Mouse (Mus musculus): ENCODE measurements around the gene Igfbp6. TPM values are rescaled to one million over a fixed set of nuclear protein-coding genes. Genes with fewer than 3 reads are reported as not detected.
A peak's percentile ranks its signal among the peaks of the same experiment; 100 is the strongest.

The Igfbp6 gene
- 30.6 and 39.5 TPM in 2 replicates for polyA plus RNA-seq (2015; fragmentation: Nextera tagmentation; extraction: Ambion mirVana)

DNA sequence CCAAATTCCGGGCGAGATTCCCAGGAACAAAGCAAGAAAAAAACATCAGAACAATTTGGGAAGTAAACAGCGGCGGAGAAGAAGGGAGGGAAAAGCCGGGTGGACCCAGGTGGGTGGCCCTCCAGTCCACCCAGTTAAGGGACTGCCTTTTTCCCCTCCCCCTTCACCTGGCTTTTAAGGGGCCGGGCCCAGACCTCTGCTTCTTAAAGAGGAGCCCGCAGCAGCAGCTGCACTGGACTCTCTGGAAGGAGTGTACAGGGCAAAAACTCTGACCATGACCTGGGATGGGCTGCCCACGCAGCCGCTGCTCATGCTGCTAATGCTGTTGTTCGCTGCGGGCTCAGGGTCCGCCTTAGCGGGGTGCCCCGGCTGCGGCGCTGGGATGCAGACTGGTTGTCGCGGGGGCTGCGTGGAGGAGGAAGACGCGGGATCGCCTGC is at the start of gene Igfbp6:
Igfbp6 (plus strand) TSS at position 89 of the 438 bp plus-strand sequence.
- Histone ChIP-seq H3K36me3 (ENCODE audit: control insufficient read depth, insufficient read depth, low read length) (no peaks in the 10 kb centered on the region), H3K4me2 (replicated peaks; ENCODE audit: low read depth) (peak within 1 kb of the TSS; percentile 34), H3K4me1 (replicated peaks; ENCODE audit: control insufficient read depth, insufficient read depth) (peaks cover 4% of the 10 kb centered on the region; the same call in 1 of the 2 replicates), H3K4me3 (ENCODE audit: low read depth, low read length) (peak within 1 kb of the TSS; percentile 19), H3K9ac (ENCODE audit: low read length) (peak within 1 kb of the TSS; percentile 18; the same call in 1 of the 2 replicates), H3K27me3 (ENCODE audit: control insufficient read depth, insufficient read depth, low read length) (no peaks in the 10 kb centered on the region), H3K9me3 (ENCODE audit: control insufficient read depth, low read length) (no peaks in the 10 kb centered on the region), H3K27ac (replicated peaks) (peak within 1 kb of the TSS; percentile 24; the same call in 1 of the 2 replicates)
- 20% methylated on average over 22 of the region's 22 CpGs for WGBS
- ATAC-seq (ENCODE audit: low FRiP score, low TSS enrichment) = peak; percentile 21; the same call in 1 of the 2 replicates
- TF ChIP-seq CTCF (IDR thresholded peaks at IDR 0.05; ENCODE audit: low read depth) (no peak), EP300 (optimal IDR thresholded peaks at IDR 0.05) (no peak)
- DNase-seq (ENCODE audit: low spot score) = no peak

DNA sequence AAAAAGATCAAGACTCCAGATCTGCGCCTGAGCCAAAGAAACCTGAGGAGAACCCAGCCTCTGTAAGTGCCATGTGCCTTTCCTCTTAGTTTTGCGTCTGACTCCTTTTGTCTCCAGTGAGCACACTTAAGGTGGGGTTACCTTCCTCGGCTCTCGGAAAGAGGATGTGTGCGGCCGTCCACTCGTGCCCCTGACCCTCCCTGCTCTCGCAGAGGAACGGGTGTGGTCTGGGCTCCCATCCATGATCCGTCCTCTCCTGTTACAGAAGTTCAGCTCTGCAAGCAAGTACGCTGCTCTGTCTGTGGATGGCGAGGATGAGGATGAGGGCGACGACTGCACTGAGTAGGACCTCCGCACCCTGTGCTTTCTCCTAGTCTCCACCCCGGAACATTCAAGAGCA is 49.2 kb upstream of the Igfbp6 start:
- H3K27me3 ChIP-seq (ENCODE audit: control insufficient read depth, insufficient read depth, low read length) = no peaks in the 10 kb centered on the region
- no peak for TF ChIP-seq EP300 (optimal IDR thresholded peaks at IDR 0.05)
- TF ChIP-seq CTCF (IDR thresholded peaks at IDR 0.05; ENCODE audit: low read depth) = no peak
- no peak overlapping the region for H3K27ac ChIP-seq (replicated peaks)
- no peak overlapping the region for H3K4me3 ChIP-seq (ENCODE audit: low read depth, low read length)
- ATAC-seq (ENCODE audit: low FRiP score, low TSS enrichment) (no peak), DNase-seq (ENCODE audit: low spot score) (no peak)
- H3K4me2 ChIP-seq (replicated peaks; ENCODE audit: low read depth) = no peak overlapping the region
- peaks cover 8% of the 10 kb centered on the region for H3K4me1 ChIP-seq (replicated peaks; ENCODE audit: control insufficient read depth, insufficient read depth)
- 72% methylated on average over 16 of the region's 16 CpGs for WGBS
- H3K9ac ChIP-seq (ENCODE audit: low read length) = no peak overlapping the region
- H3K9me3 ChIP-seq (ENCODE audit: control insufficient read depth, low read length) = no peaks in the 10 kb centered on the region
- H3K36me3 ChIP-seq (ENCODE audit: control insufficient read depth, insufficient read depth, low read length) = peaks cover 40% of the 10 kb centered on the region

DNA sequence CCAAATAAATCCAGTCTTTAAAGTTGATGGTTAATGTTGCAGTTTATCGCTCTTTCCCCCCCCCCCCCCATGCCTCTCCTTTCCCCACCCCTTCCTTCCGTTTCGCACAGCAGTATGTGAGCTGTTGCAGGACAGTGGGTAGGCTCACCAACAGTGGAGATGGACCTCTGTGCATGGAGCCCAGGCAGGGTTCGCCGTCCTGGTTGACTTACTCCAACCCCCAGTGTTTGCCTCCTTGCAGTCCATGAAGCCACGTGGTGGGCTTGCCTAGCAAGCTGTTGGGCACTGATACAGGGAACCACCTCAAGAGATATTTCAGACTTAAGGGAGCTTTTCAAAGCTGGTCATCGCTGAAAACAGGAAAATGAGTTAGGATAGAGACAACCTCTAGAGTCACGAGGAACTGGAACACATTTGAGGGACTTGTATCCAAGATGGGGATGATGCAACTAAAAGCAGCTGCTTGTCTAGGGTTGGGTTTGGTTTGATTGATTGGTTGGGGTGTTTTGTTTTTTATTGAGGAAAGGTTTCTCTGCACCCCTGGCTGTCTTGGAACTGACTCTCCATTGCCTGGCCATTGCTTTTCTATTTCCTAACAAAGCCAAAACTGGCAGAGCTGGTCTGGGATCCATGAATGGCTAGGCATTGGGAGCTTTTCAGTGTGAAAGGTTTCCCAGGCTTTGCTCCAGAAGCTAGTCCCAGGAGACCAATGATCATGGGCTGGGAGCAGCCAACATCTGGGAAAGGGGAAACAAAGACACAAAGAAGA is 46.8 kb upstream of the Igfbp6 start:
- H3K4me3 ChIP-seq (ENCODE audit: low read depth, low read length) = no peak overlapping the region
- no peak overlapping the region for H3K4me2 ChIP-seq (replicated peaks; ENCODE audit: low read depth)
- WGBS = 53% methylated on average over 8 of the region's 8 CpGs

DNA sequence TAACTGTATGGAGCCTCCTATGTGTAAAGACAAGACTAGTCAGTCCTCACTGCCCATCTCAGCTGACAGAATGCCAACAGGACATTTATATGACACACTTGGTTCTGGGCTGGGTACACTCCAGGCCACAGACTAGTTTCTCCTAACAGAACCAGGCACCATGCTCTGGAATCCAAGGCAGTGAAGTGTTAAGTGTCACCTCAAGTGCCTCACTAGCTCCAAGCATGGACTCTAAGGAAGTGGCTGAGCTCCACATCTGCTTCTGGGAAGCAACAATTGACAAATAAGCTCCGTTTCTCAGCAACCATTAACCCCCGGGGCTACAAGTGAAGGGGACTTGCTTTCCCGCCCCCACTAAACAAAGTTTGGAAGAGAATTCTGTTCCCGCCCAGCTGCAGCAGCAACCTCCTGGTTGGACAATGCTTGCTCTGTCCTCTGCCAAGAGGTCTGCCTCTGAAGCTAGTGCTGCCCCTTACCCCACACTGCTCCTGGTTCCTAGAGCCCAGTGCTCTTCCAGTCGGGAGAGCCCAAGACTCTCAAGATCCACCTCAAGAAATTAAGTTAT is 46.1 kb upstream of the Igfbp6 start:
- TF ChIP-seq CTCF (IDR thresholded peaks at IDR 0.05; ENCODE audit: low read depth) (no peak), EP300 (optimal IDR thresholded peaks at IDR 0.05) (no peak)
- Histone ChIP-seq H3K4me3 (ENCODE audit: low read depth, low read length) (no peak overlapping the region), H3K27ac (replicated peaks) (peak overlapping the region; percentile 69), H3K36me3 (ENCODE audit: control insufficient read depth, insufficient read depth, low read length) (peaks cover 21% of the 10 kb centered on the region), H3K9me3 (ENCODE audit: control insufficient read depth, low read length) (no peaks in the 10 kb centered on the region), H3K4me1 (replicated peaks; ENCODE audit: control insufficient read depth, insufficient read depth) (peaks cover 14% of the 10 kb centered on the region), H3K27me3 (ENCODE audit: control insufficient read depth, insufficient read depth, low read length) (no peaks in the 10 kb centered on the region), H3K9ac (ENCODE audit: low read length) (0 out of 2 replicates have a peak overlapping the region, but pooled peaks have one; percentile 35), H3K4me2 (replicated peaks; ENCODE audit: low read depth) (peak overlapping the region; percentile 6; the same call in 1 of the 2 replicates)
- 33% methylated on average over 5 of the region's 5 CpGs for WGBS
- DNase-seq (ENCODE audit: low spot score) (peak; percentile 20), ATAC-seq (ENCODE audit: low FRiP score, low TSS enrichment) (no peak)

More for the DNA sequence above, 46.8 kb upstream of the Igfbp6 start:
- no peaks in the 10 kb centered on the region for H3K9me3 ChIP-seq (ENCODE audit: control insufficient read depth, low read length)
- ATAC-seq (ENCODE audit: low FRiP score, low TSS enrichment) (no peak), DNase-seq (ENCODE audit: low spot score) (no peak)
- H3K36me3 ChIP-seq (ENCODE audit: control insufficient read depth, insufficient read depth, low read length) = peaks cover 28% of the 10 kb centered on the region
- no peak for TF ChIP-seq EP300 (optimal IDR thresholded peaks at IDR 0.05)
- TF ChIP-seq CTCF (IDR thresholded peaks at IDR 0.05; ENCODE audit: low read depth) = no peak
- H3K27ac ChIP-seq (replicated peaks) = peak overlapping the region; percentile 69
- no peak overlapping the region for H3K9ac ChIP-seq (ENCODE audit: low read length)
- H3K4me1 ChIP-seq (replicated peaks; ENCODE audit: control insufficient read depth, insufficient read depth) = peaks cover 14% of the 10 kb centered on the region
- H3K27me3 ChIP-seq (ENCODE audit: control insufficient read depth, insufficient read depth, low read length) = no peaks in the 10 kb centered on the region

DNA sequence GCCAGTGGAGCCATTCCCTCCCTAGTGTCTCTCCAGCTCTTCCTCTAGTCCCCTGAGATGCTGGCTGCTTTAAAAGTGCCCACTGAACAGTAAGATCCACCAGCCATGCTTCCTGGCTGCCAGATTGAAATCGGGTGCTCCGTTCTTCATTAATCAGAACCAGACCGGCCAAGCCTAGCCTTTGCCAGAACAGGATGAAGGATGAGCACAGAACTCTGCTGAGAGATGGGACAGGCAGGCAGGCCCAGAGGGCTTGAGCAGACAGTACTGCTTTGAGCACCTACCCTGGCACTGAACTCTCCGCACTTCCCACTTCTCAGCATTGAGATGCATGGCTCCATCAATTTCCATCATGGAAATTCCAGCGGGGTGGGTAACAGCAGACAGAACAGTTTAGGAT is 44.9 kb upstream of the Igfbp6 start:
- ATAC-seq (ENCODE audit: low FRiP score, low TSS enrichment) (no peak), DNase-seq (ENCODE audit: low spot score) (no peak)
- peak overlapping the region; percentile 62 for H3K4me3 ChIP-seq (ENCODE audit: low read depth, low read length)
- peaks cover 16% of the 10 kb centered on the region for H3K4me1 ChIP-seq (replicated peaks; ENCODE audit: control insufficient read depth, insufficient read depth)
- no peak overlapping the region; the same call in 1 of the 2 replicates for H3K27ac ChIP-seq (replicated peaks)
- peak overlapping the region; percentile 85 for H3K4me2 ChIP-seq (replicated peaks; ENCODE audit: low read depth)
- H3K9ac ChIP-seq (ENCODE audit: low read length) = no peak overlapping the region
- TF ChIP-seq EP300 (optimal IDR thresholded peaks at IDR 0.05) (no peak), CTCF (IDR thresholded peaks at IDR 0.05; ENCODE audit: low read depth) (no peak)
- no peaks in the 10 kb centered on the region for H3K27me3 ChIP-seq (ENCODE audit: control insufficient read depth, insufficient read depth, low read length)
- WGBS = 32% methylated on average over 5 of the region's 5 CpGs
- H3K36me3 ChIP-seq (ENCODE audit: control insufficient read depth, insufficient read depth, low read length) = peaks cover 10% of the 10 kb centered on the region
- H3K9me3 ChIP-seq (ENCODE audit: control insufficient read depth, low read length) = no peaks in the 10 kb centered on the region
